Comparison of ENCODE assay signal across 8 mouse cellular contexts in the genomic region with DNA sequence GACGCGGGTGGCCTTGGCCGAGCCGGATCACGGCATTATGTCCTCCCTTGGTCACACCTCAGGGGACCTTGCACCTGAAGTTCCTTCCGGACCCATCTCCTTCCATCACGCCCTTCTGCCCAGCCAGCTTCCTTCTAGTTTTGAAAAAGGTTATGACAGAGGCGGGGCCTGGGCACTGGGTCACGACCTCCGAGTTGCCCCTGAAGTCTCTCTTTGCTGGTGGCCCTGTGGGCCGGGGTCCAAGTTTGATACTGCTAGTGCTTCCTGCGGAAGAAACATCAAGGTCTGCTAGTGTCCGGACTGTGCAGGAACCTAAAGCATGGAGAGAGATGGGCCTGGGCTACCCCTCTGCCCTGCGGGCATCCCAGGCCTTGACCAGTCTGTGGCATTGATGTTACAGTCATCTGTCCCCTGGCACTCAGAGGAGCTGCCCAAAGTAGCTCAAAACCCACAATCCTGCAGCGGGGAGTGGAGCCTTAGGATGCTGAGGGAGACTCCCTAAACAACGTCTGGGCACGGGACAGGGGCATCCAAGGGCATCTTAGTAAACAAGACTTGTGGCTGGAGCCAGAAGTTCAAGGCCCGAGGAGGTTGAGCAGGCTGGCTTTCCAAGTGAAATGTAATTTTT. TPM values are rescaled to one million over a fixed set of nuclear protein-coding genes. Genes with fewer than 3 reads are reported as not detected.
DNase-seq lines count a peak whose midpoint lies in the region; ATAC-seq and TF ChIP-seq lines count a peak whose summit lies in the region.

No protein-coding gene starts in this region.

- H3K27ac ChIP-seq in testis, adult 2 months (ENCODE audit: control insufficient read depth, insufficient read depth, low read depth, low read length): no peak overlapping the region
- H3K27ac ChIP-seq in liver, embryonic 16.5 days (ENCODE audit: low read length): no peak overlapping the region

- peak overlapping the region; percentile 11; the same call in 1 of the 2 replicates for H3K9ac ChIP-seq in liver, embryonic 16.5 days (ENCODE audit: low read depth, low read length)

- H3K4me2 ChIP-seq in liver, embryonic 16.5 days (ENCODE audit: low read depth, low read length): peak overlapping the region; percentile 75

- no peaks in the 10 kb centered on the region for H3K27me3 ChIP-seq in testis, adult 2 months (ENCODE audit: control insufficient read depth, insufficient read depth, low read length)
- H3K27me3 ChIP-seq in liver, embryonic 16.5 days (ENCODE audit: control insufficient read depth, insufficient read depth, low read depth, low read length): peaks cover 44% of the 10 kb centered on the region

- WGBS in liver, embryonic 16.5 days (ENCODE audit: insufficient replicate concordance): 24% methylated on average over 18 of the region's 18 CpGs

- H3K4me1 ChIP-seq in testis, adult 2 months (ENCODE audit: control insufficient read depth, insufficient read depth, low read length): peaks cover 16% of the 10 kb centered on the region
- H3K4me1 ChIP-seq in liver, embryonic 16.5 days (ENCODE audit: control insufficient read depth, low read depth, low read length): peaks cover 7% of the 10 kb centered on the region; the same call in 1 of the 2 replicates

- ATAC-seq in liver, embryonic 16.5 days (ENCODE audit: low read depth): no peak
- ATAC-seq in megakaryocyte progenitor cell, adult 5-6 weeks (replicated peaks; ENCODE audit: poor library complexity): no peak

- peak; percentile 60 for DNase-seq in cerebellum, adult 8-10 months
- no peak for DNase-seq in cerebellum, postnatal 4 days (ENCODE audit: low spot score in 2 of 2)
- DNase-seq in testis, postnatal 14 days (ENCODE audit: low spot score): no peak
- no peak for DNase-seq in layer of hippocampus, adult 9-11 months
- no peak for DNase-seq in layer of hippocampus, postnatal 14 days (ENCODE audit: low spot score in 2 of 2)

- no peaks in the 10 kb centered on the region for H3K9me3 ChIP-seq in liver, embryonic 16.5 days (replicated peaks; ENCODE audit: control insufficient read depth, low read length)

- peak overlapping the region; percentile 52 for H3K4me3 ChIP-seq in testis, adult 2 months (ENCODE audit: control insufficient read depth, low read depth, low read length)
- H3K4me3 ChIP-seq in liver, embryonic 16.5 days (ENCODE audit: low read depth, low read length): peak overlapping the region; percentile 50

- TF ChIP-seq CTCF in testis, adult 2 months (IDR thresholded peaks at IDR 0.05; ENCODE audit: control insufficient read depth, insufficient read depth, insufficient replicate concordance, low read depth, low read length): no peak

- TF ChIP-seq POLR2A in testis, adult 2 months (IDR thresholded peaks at IDR 0.05; ENCODE audit: control insufficient read depth, low read depth, low read length): no peak

- H3K36me3 ChIP-seq in testis, adult 2 months (ENCODE audit: control insufficient read depth, insufficient read depth, low read length): no peaks in the 10 kb centered on the region
- H3K36me3 ChIP-seq in liver, embryonic 16.5 days (ENCODE audit: control insufficient read depth, insufficient read depth): no peaks in the 10 kb centered on the region

RNA-seq across cellular contexts. Expression of gene Slc29a4, which starts 10.3 kb away (rescaled TPM):
- polyA plus RNA-seq in testis, adult 2 months (2012; rRNA removed): 0.53 and 0.67 TPM in 2 replicates
- 0.09 and 0.21 TPM in 2 replicates for polyA plus RNA-seq in liver, embryonic 16.5 days (2015; fragmentation: Nextera tagmentation; extraction: Ambion mirVana)
- not detected in 2 replicates for total RNA-seq in megakaryocyte progenitor cell, adult 5-6 weeks (2015)
- total RNA-seq in megakaryocyte progenitor cell, adult 5-6 weeks (2017): not detected in 2 replicates
- 10 to 100 TPM; 68.0 to 83.3 TPM for total RNA-seq in layer of hippocampus, postnatal 14 days (2021)

Comparison
In these comparisons a context has a peak if more than half of its experiments do, and no peak if none do; other contexts are left out.
1. RNA of gene Slc29a4, which starts 10.3 kb away (total RNA-seq): 68.0 to 83.3 TPM in layer of hippocampus, postnatal 14 days; not detected in megakaryocyte progenitor cell, adult 5-6 weeks; every median in the first group is over 10 times any median in the second.